Mouse (Mus musculus): ENCODE data around the gene Cul5.

Cul5 gene

DNA sequence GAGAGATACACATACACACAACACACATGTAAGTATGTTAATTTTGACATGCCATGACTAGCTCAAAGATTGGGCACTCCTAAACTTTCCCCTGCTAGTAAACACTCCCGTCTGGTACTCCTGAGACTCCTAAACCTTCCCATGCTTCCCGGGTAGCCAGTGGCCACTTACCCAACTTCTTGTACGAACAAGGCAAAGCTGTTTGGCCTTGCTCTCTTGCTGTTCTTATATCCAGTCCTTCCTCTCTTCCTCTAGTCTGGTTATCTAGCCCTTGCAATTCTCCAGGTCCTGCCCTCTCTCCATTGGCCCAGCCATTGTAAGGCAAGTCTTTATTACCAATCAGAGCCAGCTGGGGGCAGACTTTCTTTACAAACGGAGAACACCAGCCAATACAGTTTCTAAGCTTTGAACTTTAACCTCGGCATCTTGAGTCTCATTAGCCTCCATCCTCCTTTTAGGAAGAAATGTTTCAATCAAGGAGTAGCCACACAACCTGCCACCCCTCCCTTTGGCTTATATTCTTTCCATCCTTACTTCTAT lies at the start of gene Cul5:
TSS of gene Cul5 (minus strand) at position 335 of the 540 bp plus-strand sequence.
- DNase-seq: peak; percentile 46

DNA sequence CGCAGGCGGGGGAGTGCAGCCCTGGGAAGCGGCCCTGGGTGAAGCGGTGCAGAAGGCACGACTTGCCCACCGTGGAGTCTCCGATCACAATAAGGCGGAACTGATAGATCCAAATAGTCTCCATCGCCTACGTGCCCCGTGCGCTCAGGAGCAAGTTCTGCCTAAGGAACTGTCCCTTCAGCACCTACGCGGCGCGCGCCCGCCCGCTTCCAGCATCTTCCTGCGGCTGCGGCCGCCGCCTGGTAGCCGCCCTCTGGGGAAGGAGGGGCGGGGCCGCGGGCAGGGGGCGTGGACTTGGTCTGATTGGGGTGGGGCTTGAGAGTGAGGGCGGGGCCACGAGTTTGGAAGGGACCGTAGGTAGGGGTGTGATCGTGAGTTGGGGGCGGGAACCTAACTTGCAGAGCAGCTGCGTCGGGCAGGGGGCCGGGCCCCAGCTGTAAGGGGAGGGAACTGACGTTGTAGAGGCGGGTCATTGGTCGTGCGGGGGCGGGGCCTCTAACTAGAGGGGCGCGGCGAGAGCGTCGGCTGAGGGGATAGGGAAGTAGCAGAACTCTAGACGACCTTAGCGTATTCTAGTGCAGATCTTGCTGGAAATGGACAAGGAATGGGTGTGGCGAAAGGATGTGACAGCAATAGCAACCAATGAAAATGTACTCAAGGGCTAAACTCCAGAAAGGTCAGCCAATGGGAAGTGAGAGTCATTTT lies 36.3 kb upstream of the Cul5 start, which contains the start of gene Rab39:
TSS of gene Rab39 (minus strand) at position 241 of the 705 bp plus-strand sequence.
- peak; percentile 81 for DNase-seq

- DNase-seq: peak; percentile 12
These were observed 35.7 kb upstream of the Cul5 start for GRCm38 (mm10) chr9:53705491-53705991.

GRCm38 (mm10) chr9:53702991-53703390 lies 33.2 kb upstream of the Cul5 start:
- no peak for DNase-seq

DNA sequence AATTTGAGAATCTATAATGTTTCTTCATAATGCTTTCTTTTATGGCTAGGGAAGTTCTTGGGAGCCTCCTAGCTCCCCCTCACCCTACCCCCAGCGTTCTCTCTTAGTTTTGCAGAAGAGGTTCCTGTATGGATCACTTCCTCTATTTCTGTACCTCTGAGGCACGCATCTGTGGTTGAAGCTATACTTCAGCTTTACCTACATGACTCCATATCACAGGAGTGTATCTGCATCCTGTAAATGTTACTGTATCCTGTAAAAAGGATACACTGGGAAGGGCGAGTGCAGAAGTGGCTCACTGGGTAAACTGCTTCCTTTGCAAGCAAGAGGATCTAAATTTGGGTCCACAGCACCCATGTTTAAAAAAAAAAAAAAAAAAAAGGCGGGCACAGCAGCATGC lies 30.7 kb upstream of the Cul5 start:
- DNase-seq: no peak

DNA sequence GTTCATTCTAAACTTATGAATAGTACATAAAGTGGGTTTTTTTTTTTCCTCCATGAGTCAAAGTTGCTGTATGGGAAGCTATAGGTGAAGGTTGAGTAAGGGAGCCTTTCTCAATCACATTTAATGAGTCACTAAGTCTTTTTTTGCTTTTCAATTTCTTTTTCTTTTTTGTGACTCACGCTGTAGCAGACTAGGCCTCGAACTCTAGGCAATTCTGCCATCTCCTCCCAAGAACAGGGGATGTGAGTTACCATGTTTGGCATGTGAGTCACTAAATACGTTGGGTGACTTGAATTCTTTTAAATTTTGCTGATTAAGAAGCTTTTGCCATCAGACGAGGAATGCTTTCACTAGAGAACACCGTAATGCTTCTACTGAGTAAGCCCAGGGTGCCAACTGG lies 26.0 kb upstream of the Cul5 start:
- DNase-seq: no peak

- DNase-seq: no peak
These were observed 23.9 kb upstream of the Cul5 start for GRCm38 (mm10) chr9:53693718-53694117.

GRCm38 (mm10) chr9:53691745-53692670 lies 22.2 kb upstream of the Cul5 start:
- no peak for DNase-seq

DNA sequence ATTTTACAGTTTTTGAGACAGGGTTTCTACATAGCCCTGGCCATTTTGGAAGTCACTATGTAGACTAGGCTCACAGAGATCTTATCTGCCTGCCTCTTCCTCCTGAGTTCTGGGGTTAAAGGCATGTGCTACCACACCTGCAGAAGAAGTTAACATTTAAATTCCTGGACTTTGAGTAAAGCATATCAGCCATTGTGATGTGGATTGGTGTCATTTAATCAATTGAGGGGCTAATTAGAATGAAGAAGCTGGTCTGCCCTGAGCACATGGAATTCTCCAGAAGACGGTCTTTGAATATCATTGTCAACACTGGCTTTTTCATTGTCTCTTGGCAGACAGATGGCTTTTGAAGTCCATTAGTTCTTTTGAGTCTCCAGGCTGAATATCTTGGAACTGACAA lies 11.0 kb upstream of the Cul5 start:
- DNase-seq: no peak

DNA sequence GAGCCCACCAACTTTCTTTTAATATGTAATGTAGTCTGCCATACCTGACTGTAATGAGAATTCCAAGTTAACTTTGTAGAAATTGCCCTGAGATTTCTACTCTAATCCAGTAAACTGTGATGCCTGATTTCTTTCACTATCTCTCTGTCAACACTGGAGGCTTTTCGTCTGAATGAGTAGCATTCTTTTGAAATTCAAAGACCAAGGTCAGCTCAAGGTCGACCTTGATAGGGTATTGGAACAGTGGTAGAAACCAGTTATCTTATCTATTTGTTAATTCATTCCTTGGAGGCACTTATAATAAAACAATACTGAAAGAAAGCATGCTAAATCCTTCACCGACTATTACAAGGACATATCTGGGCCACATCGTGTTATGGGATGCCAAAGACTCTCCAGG lies 7.1 kb upstream of the Cul5 start:
- DNase-seq: no peak

- peak; percentile 83 for DNase-seq
These were observed 3.8 kb upstream of the Cul5 start for GRCm38 (mm10) chr9:53673571-53673970.

GRCm38 (mm10) chr9:53667020-53667669 lies 2.7 kb downstream of the Cul5 start:
- peak; percentile 96 for DNase-seq

- no peak for DNase-seq
These were observed 3.2 kb downstream of the Cul5 start for GRCm38 (mm10) chr9:53666665-53667019.

DNA sequence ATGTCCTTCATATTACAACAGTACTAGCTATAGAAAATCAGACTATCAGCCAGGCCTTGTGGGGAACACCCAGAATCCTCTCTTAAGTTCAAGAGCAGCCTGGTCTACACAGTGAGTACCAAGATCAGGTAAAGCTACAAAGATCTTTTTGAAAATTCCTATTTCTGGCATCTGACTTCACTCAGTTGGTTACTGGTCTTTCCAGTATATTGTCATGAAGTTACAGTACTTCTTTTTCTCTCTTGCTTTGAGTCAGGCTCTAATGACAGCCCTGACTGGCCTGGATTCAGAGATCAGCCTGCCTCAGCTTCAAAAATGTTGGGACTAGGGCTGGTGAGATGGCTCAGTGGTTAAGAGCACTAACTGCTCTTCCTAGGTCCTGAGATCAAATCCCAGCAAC lies 4.4 kb downstream of the Cul5 start:
- no peak for DNase-seq

- DNase-seq: no peak
These were observed 5.0 kb downstream of the Cul5 start for GRCm38 (mm10) chr9:53664819-53665218.

- DNase-seq: no peak
These were observed 35.0 kb downstream of the Cul5 start for GRCm38 (mm10) chr9:53634796-53635195.

DNA sequence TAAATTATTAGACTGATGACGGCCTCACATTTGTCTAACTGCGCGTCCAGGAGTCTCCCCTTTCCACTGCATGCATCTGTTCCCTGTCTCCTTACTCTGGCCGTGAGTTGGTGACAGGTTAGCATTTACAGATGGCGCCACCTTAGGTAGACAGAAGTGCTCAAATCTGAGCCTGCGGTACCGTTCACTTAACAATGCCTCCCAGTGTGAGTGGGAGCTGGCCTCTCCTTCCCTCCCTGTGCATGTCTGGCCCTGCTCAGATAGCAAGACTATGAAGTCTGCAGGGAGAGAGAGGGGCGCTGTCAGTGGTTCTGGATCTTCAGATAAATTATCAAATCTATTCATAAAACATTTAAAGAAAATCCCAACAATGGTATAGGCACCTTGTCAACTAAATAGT lies 54.6 kb downstream of the Cul5 start:
- DNase-seq: no peak

- no peak for DNase-seq
These were observed 55.5 kb downstream of the Cul5 start for GRCm38 (mm10) chr9:53614286-53614685.

- DNase-seq: peak; percentile 97
These were observed 59.6 kb downstream of the Cul5 start, which contains the start of gene Acat1 for GRCm38 (mm10) chr9:53609968-53610781. Acat1 (minus strand) TSS chr9:53610382.

DNA sequence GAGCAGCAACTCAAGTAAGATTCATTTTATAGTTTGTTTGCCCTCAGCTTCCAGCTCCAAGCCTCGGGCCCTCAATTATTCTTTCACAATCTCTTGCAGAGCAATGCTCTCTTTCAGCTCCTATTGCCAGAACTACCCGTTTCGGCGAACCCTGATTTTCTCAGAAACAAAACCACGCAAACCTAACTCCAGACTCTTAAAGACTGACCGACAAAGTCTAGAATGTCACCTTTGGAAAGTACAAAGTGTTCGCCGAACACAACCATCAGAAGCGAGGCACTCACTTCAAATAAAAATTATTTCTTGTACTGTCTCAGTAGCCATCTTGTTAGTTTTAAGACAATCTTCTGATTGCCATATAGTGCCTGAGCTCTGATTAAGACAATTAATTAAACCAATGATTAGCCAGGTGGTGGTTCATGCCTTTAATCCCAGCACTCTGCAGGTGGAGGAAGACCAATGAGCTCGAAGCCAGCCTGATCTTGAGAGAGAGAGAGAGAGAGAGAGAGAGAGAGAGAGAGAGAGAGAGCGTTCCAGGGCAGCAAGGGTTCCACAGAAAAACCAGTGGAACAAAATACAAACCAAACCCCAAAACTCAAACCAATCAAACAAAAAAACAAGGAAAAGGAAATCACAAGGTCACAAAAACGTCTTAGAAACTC lies 60.4 kb downstream of the Cul5 start:
- no peak for DNase-seq

DNA sequence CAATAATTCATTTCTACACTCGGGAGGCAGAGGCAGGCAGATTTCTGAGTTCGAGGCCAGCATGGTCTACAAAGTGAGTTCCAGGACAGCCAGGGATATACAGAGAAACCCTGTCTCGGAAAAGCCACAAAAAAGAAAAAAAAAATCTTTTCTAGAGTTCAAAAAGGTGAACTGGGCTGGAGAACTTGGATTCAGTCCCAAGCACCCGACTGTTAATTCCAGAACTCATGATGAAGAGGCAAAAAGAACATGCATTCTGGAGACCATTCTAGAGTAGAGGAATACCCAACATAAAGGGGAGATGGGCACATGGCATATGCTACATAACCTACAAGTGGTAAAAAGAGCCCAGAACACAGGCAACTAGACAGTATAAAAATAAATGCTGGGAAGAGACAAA lies 62.0 kb downstream of the Cul5 start:
- DNase-seq: no peak

DNA sequence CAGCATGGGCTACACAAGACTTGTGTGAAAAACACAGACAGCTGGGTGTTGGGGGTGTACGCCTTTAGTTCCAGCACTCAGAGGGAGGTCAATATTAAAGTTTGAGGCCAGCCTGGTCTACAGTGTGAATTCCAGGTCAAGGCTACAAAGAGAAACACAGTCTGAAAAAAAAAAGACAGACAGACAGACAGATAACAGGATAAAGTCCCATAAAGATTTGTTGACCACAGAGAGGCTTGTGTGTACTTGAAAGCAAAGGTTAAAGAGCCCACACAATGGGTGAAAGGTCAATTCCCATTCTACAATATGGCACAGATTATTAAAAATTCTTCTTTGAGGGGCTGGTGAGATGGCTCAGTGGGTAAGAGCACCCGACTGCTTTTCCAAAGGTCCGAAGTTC lies 62.6 kb downstream of the Cul5 start:
- DNase-seq: no peak

Measured in lung, postnatal 10 days (tissue).